Mouse (Mus musculus) neural tube, embryonic 12.5 days (tissue): Measurements from ENCODE around the gene Zbtb7b. TPM values are rescaled to one million over a fixed set of nuclear protein-coding genes. Genes with fewer than 3 reads are reported as not detected.
A peak's percentile ranks its signal among the peaks of the same experiment; 100 is the strongest.

Source experiments
- ATAC-seq: fragments of 200-750 bp; cut with Nextera tagmentation; 2 replicates; pipeline ENCODE4 v1.8.0; 2017; ENCODE audit warnings: low read depth, mild to moderate bottlenecking, moderate TSS enrichment, moderate library complexity; ENCODE audit not compliant: low FRiP score
- H3K27ac ChIP-seq: fragments of 300-500 bp; sonication (generic); 2 replicates; pipeline ENCODE4 v1.5.1; 2016
- H3K27me3 ChIP-seq: fragments of 300-500 bp; sonication (generic); replicated peaks from 2 replicates; pipeline ENCODE4 v1.6.1; 2016; ENCODE audit warnings: mild to moderate bottlenecking
- H3K36me3 ChIP-seq: fragments of 300-500 bp; sonication (generic); 2 replicates; pipeline ENCODE4 v1.6.1; 2016; ENCODE audit warnings: mild to moderate bottlenecking
- H3K4me1 ChIP-seq: fragments of 300-500 bp; sonication (generic); 2 replicates; pipeline ENCODE4 v1.6.1; 2016
- H3K4me2 ChIP-seq: fragments of 300-500 bp; sonication (generic); replicated peaks from 2 replicates; pipeline ENCODE4 v1.6.1; 2016; ENCODE audit warnings: mild to moderate bottlenecking
- H3K4me3 ChIP-seq: fragments of 300-500 bp; sonication (generic); 2 replicates; pipeline ENCODE4 v1.5.1; 2016
- H3K9ac ChIP-seq: fragments of 300-500 bp; sonication (generic); 2 replicates; pipeline ENCODE4 v1.6.1; 2016; ENCODE audit warnings: mild to moderate bottlenecking
- H3K9me3 ChIP-seq: fragments of 300-500 bp; sonication (generic); 2 replicates; pipeline ENCODE4 v1.6.1; 2016; ENCODE audit warnings: mild to moderate bottlenecking
- WGBS: fragments of 180-500 bp; shearing (Covaris S2); methylation state at CpG from one replicate; pipeline ENCODE4 v1.1.7; 2016; 5-methylcytosine and 5-hydroxymethylcytosine counted together
- polyA plus RNA-seq: library from polyadenylated mRNA; unstranded; fragments of >200 nt; fragmentation: Nextera tagmentation; extraction: Ambion mirVana; gene quantifications from 2 replicates; pipeline ENCODE4 v1.2.1, GENCODE M21; 2016

Gene Zbtb7b
- polyA plus RNA-seq, 1 experiment from 2014 or later = 0.71 TPM

DNA sequence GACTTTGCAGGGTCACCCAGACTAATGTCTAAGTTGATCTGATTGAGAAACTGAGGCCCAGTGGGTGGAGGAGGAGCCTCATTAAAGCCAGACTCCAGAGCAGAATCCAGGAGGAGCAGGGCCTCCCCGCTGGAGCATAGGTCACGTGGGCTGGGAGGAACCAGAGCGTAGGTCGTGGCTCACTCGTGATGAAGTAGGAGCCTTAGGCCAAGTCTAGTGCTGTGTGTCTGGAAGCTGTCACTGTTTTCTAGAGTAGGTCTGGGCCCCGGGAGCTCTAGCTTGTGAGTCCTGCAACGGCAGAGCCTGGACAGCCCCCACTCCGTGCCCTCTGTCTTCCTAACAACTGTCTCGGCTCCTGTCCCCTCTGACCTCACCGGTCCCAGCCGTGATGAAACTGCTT is 27.2 kb downstream of the Zbtb7b start:
- H3K27me3 ChIP-seq = no peaks in the 10 kb centered on the region
- no peaks in the 10 kb centered on the region for H3K36me3 ChIP-seq
- no peak overlapping the region for H3K4me3 ChIP-seq
- ATAC-seq = no peak
- no peak overlapping the region for H3K27ac ChIP-seq
- WGBS = 79% methylated on average over 11 of the region's 11 CpGs
- H3K4me1 ChIP-seq = no peaks in the 10 kb centered on the region
- H3K4me2 ChIP-seq = no peak overlapping the region
- no peaks in the 10 kb centered on the region for H3K9me3 ChIP-seq
- no peak overlapping the region for H3K9ac ChIP-seq

DNA sequence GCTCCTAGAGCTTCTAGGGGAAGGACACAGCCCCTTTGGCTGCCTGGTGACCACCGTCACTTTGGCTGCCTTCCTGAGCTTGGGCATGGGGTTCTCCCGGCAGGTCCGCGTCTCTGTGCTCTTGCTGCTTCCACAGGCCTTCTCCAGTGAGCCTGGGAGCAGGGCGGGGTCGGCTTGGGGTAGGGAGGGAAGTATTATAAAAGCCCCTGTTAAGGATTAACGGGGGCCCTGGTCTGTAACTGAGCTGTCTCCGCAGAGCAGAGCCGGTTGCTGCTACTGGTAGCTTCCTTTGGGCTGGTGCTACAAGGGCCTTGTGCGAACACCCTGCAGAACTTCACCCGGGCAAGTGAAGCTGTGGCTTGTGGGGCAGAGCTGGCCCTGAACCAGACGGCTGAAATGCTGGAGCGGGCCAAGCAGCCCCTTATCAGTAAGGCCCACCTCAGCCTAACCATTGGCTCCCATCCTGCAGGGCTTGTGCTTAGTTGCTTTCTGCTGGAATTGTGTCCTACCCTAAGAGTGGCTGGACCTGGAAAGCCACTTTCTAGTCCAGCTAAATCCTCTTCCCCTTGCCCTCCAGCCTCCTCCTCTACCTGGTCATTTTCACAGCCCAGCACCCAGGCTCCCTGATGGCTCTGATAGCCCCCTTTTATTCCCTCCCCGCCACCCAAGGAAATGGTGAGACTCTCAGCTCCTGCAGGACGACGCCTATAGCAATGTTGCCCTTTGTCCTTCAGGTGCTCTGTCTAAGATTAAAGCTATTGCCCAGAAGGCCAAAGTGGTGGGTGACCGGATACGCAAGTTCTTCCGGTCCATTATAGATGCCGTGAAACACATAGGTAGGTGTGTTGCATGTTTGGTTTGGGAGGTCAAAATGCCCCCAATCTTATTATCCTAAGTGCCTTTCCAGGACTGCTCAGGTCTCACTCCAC is 28.8 kb downstream of the Zbtb7b start:
- Histone ChIP-seq H3K27ac (no peak overlapping the region), H3K4me1 (no peaks in the 10 kb centered on the region), H3K4me2 (no peak overlapping the region), H3K36me3 (no peaks in the 10 kb centered on the region), H3K27me3 (no peaks in the 10 kb centered on the region), H3K9ac (no peak overlapping the region), H3K9me3 (no peaks in the 10 kb centered on the region), H3K4me3 (no peak overlapping the region)
- WGBS = 71% methylated on average over 20 of the region's 20 CpGs
- no peak for ATAC-seq

DNA sequence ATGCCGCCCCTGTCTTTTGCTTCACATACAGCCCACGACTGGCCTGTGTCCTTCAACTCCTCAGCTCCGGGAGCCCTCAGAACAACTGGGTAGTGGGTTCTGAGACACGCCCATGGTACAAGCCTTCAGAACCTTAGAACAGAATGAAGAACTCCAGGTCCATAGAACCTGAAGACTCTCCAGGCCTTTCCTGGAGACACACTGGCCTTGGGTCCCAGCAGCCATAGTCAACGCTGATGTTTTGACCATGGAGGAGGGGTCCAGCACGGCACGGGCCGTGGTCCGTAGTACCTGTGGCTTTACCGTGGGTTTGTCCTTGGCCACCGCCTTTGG is 29.5 kb downstream of the Zbtb7b start, which contains the start of gene Dcst1:
Gene Dcst1, minus strand, starts transcription at position 101 of the 333 bp plus-strand sequence.
- ATAC-seq = no peak
- Histone ChIP-seq H3K36me3 (no peaks in the 10 kb centered on the region), H3K27ac (no peak within 1 kb of the TSS), H3K9me3 (no peaks in the 10 kb centered on the region), H3K9ac (no peak within 1 kb of the TSS), H3K4me1 (no peaks in the 10 kb centered on the region), H3K4me3 (no peak within 1 kb of the TSS), H3K27me3 (no peaks in the 10 kb centered on the region), H3K4me2 (no peak within 1 kb of the TSS)
- 82% methylated on average over 11 of the region's 11 CpGs for WGBS

DNA sequence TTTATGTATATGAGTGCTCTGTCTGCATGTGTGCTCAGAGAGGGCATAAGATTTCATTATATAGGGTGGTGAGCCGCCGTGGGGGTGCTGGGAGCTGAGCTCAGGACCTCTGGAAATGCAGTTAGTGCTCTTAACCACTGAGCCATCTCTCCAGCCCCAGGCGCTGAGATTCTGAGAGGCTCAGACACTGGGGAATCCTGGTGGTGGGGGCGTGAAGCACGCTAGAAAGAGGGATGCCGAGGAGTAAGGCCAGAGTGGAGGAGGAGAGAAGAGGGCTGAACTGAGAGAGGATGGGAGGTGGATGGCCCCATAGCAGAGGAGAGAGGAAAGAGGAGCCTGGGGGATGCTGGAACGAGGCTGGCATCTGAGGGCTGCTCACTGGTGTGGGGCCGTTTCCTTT is 29.9 kb downstream of the Zbtb7b start:
- Histone ChIP-seq H3K4me1 (no peaks in the 10 kb centered on the region), H3K27ac (no peak overlapping the region), H3K36me3 (no peaks in the 10 kb centered on the region), H3K9me3 (no peaks in the 10 kb centered on the region), H3K27me3 (no peaks in the 10 kb centered on the region), H3K4me3 (no peak overlapping the region), H3K4me2 (no peak overlapping the region), H3K9ac (no peak overlapping the region)
- 66% methylated on average over 8 of the region's 8 CpGs for WGBS
- no peak for ATAC-seq

DNA sequence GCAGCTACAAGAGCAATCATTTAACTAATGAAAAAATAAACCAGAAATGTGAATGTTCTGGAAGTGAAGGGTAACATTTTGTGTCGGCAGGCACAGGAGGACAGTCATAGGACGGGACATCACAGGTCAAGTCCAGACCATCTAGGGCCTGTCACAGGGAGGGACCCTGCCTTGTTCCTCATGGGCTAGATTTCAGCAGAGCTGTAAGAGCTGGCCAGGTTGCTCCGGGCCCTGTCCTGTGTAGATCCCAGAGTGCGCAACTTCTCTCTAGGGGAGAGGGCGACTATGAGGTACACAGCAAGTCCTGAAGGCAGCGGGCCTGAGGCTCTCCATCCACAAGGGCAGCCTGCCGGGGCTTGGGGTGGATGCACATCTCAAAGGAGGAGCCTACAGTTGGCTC is 32.9 kb downstream of the Zbtb7b start, which contains the start of gene Dcst2:
Gene Dcst2, plus strand, starts transcription at position 301 of the 400 bp plus-strand sequence.
- Histone ChIP-seq H3K9me3 (no peaks in the 10 kb centered on the region), H3K27ac (no peak within 1 kb of the TSS), H3K36me3 (no peaks in the 10 kb centered on the region), H3K4me2 (no peak within 1 kb of the TSS), H3K27me3 (no peaks in the 10 kb centered on the region), H3K4me3 (no peak within 1 kb of the TSS), H3K4me1 (no peaks in the 10 kb centered on the region), H3K9ac (no peak within 1 kb of the TSS)
- no peak for ATAC-seq
- 84% methylated on average over 7 of the region's 7 CpGs for WGBS

DNA sequence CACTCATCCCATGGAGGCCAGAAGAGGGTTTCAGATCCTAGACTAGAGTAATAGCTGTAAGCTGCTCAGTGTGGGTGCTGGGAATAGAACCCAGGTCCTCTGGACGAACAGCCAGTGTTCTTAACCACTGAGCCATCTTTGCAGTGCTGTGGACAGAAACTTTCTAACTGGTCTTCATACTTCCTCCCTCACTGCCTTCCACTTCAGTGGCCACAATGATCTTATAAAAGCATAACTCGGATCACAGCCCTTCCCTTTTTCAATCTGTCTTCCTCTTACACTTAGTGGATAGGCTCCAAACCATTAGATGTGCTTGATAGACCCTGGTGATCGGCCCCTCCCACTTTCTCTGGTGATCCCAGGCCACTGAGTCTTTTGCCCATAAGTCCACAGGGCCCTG is 34.3 kb downstream of the Zbtb7b start:
- no peak overlapping the region for H3K27ac ChIP-seq
- WGBS = 79% methylated on average over 3 of the region's 3 CpGs

DNA sequence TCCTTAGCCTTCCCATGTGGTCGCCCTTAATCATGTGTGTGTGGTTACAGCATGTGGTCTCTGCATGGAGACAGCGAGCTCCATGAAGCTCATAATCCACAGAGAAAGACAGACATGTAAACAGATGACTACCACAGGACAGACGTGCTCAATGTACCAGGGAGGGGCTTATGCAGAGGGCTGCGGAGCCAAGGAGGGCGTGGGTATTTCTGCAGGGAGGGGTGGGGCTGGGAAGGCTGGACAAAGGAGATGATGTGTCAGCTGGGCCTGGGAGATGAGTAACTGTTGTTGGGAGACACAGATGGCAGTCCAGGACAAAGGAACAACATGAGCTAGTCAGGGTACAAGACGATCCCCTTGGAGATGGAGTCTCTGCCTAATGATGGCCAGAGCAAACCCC is 34.9 kb downstream of the Zbtb7b start:
- WGBS = 68% methylated on average over 6 of the region's 6 CpGs
- Histone ChIP-seq H3K27me3 (no peaks in the 10 kb centered on the region), H3K4me3 (no peak overlapping the region), H3K27ac (no peak overlapping the region), H3K4me1 (0 out of 2 replicates have a peak, but pooled peaks cover 4% of the 10 kb centered on the region), H3K36me3 (no peaks in the 10 kb centered on the region), H3K9me3 (no peaks in the 10 kb centered on the region), H3K4me2 (no peak overlapping the region), H3K9ac (no peak overlapping the region)
- ATAC-seq = no peak

More for the DNA sequence above, 34.3 kb downstream of the Zbtb7b start:
- H3K4me1 ChIP-seq = no peaks in the 10 kb centered on the region
- no peaks in the 10 kb centered on the region for H3K27me3 ChIP-seq
- no peak overlapping the region for H3K4me3 ChIP-seq
- ATAC-seq = no peak
- no peaks in the 10 kb centered on the region for H3K9me3 ChIP-seq
- H3K4me2 ChIP-seq = no peak overlapping the region
- no peaks in the 10 kb centered on the region for H3K36me3 ChIP-seq
- H3K9ac ChIP-seq = no peak overlapping the region

DNA sequence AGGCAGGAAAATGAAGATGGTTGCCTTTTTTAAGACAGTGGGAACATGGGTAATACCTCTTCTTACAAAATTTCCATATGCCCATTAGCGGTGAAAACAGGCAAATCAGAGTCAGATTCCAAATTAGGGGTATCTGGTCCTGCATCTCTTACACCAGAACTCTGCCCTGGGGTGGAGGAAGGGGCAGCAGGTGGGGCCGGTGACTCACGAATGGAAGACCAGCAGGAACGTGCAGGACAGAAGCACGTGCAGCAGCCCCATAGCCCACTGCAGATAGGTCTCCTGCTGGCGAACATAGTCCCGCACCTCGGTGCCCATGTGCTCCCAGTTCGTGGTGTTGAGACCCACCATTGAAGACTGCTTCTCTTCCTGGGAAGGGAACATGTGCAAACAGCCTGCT is 38.5 kb downstream of the Zbtb7b start:
- no peaks in the 10 kb centered on the region for H3K36me3 ChIP-seq
- H3K27me3 ChIP-seq = no peaks in the 10 kb centered on the region
- no peaks in the 10 kb centered on the region for H3K9me3 ChIP-seq
- no peak overlapping the region for H3K27ac ChIP-seq
- WGBS = 72% methylated on average over 9 of the region's 9 CpGs
- H3K9ac ChIP-seq = no peak overlapping the region
- no peak overlapping the region for H3K4me2 ChIP-seq
- H3K4me3 ChIP-seq = no peak overlapping the region
- ATAC-seq = no peak
- 0 out of 2 replicates have a peak, but pooled peaks cover 4% of the 10 kb centered on the region for H3K4me1 ChIP-seq

DNA sequence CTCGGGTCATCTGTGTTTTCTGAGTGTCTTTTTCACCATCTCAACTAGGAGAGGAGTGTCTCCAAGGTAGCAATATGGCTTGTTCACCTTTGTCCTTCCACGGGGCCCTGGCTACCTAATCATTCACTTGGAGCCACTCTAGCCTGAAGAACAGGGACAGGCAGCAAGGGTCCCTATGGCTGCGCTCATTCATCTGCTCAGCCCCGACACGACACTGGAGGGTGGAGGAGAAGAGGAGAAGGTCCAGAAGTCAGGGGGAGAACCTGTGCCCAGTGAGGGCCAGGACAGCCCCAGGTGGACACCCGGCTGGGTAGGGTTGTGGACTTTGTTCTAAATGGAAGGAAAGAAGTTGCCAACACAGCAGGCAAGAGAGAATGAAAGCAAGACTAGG is 39.1 kb downstream of the Zbtb7b start:
- H3K4me1 ChIP-seq = peaks cover 6% of the 10 kb centered on the region; the same call in 1 of the 2 replicates
- no peaks in the 10 kb centered on the region for H3K9me3 ChIP-seq
- H3K9ac ChIP-seq = no peak overlapping the region
- H3K36me3 ChIP-seq = no peaks in the 10 kb centered on the region
- no peak overlapping the region for H3K4me3 ChIP-seq
- no peak overlapping the region for H3K4me2 ChIP-seq
- ATAC-seq = no peak
- H3K27me3 ChIP-seq = 0 out of 2 replicates have a peak, but pooled peaks cover 2% of the 10 kb centered on the region
- WGBS = 82% methylated on average over 6 of the region's 6 CpGs
- H3K27ac ChIP-seq = no peak overlapping the region

DNA sequence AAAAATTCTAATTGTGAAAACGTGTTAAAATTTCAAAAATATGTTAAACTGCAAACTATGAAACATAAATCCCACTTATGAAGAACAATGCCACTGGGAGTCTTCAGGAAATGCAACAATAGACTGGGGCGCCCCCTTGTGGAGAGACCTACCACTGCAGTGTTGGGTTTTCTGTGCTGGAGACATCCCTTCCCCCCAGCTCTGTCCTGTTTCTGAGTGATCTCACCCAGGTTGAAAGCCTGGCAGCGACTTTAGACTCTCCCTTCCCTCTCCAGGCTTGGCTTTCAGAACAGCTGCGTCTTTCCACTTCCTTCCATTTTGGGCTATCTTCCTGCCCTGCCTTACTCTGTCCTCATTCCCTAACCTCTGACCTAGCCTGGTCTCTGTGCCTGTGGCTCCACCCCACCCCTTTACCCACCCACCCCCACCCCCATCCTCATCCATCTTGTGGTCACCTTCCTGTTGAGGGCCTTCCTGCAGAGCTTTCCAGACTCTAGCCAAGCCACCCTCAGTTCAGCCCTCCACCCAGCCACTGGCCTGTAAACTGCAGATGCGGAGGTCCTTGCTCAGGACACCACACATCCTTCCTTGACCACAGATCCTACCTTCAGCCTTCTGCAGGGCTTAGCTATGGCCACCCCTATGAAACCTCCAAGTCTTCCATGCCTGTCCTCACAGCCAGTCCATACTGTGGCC is 39.6 kb downstream of the Zbtb7b start:
- H3K4me3 ChIP-seq = no peak overlapping the region
- 17% methylated on average over 5 of the region's 5 CpGs for WGBS
- H3K9ac ChIP-seq = no peak overlapping the region
- peaks cover 11% of the 10 kb centered on the region; the same call in 1 of the 2 replicates for H3K4me1 ChIP-seq
- no peak overlapping the region for H3K27ac ChIP-seq
- no peaks in the 10 kb centered on the region for H3K36me3 ChIP-seq
- H3K4me2 ChIP-seq = no peak overlapping the region
- H3K27me3 ChIP-seq = 0 out of 2 replicates have a peak, but pooled peaks cover 2% of the 10 kb centered on the region
- no peaks in the 10 kb centered on the region for H3K9me3 ChIP-seq
- peak; percentile 39 for ATAC-seq

DNA sequence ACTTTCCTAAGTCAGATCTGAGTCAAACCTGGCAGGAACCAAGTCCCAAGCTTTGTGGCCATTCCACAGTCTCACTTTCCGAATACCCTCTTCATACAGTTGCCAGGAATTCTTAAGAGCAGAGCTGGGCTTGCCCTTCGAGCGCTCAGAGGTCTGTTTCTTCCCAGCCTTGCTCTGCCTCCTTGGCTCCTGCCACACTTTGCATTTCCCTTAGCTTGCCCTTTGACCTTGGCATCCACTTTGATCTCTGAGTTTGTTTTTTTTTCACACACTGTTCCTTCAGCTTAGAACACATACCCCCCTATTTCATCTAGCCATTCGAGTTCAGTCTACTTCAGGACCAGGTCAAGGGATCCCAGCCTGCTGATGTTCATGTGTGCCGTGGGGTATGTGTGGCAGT is 43.3 kb downstream of the Zbtb7b start:
- H3K9ac ChIP-seq = no peak overlapping the region
- H3K9me3 ChIP-seq = no peaks in the 10 kb centered on the region
- H3K27me3 ChIP-seq = peaks cover 11% of the 10 kb centered on the region
- peaks cover 24% of the 10 kb centered on the region for H3K4me1 ChIP-seq
- no peaks in the 10 kb centered on the region for H3K36me3 ChIP-seq
- H3K4me3 ChIP-seq = no peak overlapping the region
- H3K4me2 ChIP-seq = no peak overlapping the region
- no peak for ATAC-seq
- no peak overlapping the region for H3K27ac ChIP-seq
- WGBS = 63% methylated on average over 5 of the region's 5 CpGs

DNA sequence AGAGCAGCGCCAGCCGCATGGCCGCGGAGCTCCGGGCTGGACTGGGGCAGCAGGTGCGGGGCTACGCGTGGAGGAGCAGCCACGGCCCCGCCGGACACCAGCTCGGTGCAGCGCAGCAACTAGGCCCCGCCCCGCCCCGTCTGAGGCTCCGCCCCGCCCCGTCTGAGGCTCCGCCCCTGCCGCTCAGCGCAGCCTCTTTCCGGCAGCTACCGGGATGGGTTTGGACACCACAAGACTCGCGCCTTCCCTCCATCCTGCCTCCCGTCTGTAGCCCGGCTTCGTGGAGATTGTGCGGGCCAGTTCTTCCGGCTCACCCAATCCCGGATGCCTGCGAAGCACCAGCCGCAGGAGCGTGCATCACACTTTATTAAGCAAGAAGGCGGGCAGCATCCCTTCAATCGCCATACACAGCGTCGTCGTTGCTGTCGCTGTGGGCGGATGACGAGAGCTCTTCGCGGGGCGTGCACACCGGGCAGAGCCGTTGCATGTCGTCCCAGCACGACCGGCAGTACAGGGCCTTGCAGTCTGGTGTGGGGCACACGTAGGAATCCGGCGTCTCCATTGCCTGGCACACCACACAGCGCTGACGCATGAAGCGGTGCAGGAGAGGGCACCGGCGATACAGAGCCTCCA is 44.6 kb downstream of the Zbtb7b start, which contains the start of gene Adam15:
Gene Adam15, minus strand, starts transcription at position 128 of the 633 bp plus-strand sequence.
- Histone ChIP-seq H3K27me3 (peaks cover 11% of the 10 kb centered on the region), H3K4me3 (peak within 1 kb of the TSS; percentile 59), H3K9me3 (no peaks in the 10 kb centered on the region), H3K4me1 (peaks cover 22% of the 10 kb centered on the region), H3K36me3 (peaks cover 10% of the 10 kb centered on the region; the same call in 1 of the 2 replicates), H3K4me2 (peak within 1 kb of the TSS; percentile 95), H3K27ac (no peak within 1 kb of the TSS), H3K9ac (peak within 1 kb of the TSS; percentile 71)
- peak; percentile 90 for ATAC-seq
- 1% methylated on average over 56 of the region's 59 CpGs for WGBS
